Mouse (Mus musculus) NIH3T3 (cell line): Measurements from ENCODE around the gene Isg15.

ENCODE experiments used
- DNase-seq: peaks from one replicate; pipeline ENCODE4 v3.0.0-alpha.2; 2012; ENCODE audit warnings: low read depth

The Isg15 gene

DNA sequence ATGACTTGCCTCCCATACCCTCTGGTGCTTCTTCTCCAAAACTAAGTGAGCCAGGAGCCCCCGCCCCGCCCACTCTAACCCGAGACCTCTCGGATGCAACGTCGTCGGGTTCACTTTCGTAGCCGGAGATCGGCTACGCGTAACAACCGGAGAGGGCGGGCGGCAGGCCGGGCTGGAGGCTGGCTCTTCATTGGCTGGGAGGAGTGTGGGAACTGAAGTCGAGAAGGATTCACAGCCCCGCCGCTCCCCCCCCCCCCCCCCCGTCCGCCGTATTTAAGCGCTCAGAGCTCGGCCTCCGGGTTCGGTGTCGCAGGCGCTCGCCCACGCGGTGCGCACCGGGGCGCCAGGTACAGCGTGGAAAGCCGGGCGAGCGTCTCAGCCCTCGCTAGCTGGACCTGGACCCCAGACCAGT, 2.4 kb upstream of the Isg15 start, which contains the start of gene AW011738:
Gene AW011738 (plus strand): TSS at position 304 of the 412 bp plus-strand sequence.
- DNase-seq, result peak; percentile 73

DNA sequence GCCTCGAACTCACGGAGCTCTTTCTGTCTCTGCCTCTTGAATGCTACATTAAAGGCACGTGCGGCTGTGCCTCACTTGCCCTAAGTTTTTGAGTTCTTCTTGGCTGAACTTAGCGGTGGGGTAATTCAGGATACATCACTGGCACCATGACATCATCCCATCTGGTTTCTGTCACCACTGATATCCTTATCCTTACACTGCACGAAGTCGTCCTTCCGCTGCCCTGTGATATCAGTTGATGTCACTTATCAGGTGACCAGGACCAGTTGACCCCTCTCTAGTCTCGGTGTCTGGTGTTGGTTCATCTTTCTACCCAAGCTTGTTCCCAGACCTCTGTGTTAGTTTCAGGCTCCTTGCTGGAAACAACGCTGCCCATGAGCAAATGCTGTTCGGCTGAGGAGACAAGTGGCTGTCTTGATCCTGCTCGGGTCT, 1.9 kb upstream of the Isg15 start:
- no peak for DNase-seq

DNA sequence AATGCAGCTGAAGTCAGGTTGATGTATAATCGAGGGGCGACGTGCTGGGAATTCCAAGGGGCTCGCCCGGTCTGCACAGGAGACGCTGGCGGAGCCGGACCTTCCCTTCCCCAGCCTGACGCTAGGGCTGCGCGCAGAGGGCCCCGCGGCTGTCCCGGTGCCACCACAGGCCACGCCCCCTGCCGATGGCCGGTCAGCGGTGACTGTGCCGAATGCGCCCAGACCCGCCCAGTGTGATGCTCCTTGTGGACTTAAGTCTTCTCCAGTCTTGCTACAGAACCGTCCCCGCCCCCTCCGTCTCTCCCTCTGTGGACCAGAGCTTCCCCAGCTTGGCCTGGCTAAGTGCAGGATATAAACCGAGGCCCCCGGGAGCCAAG, 2.8 kb downstream of the Isg15 start:
- DNase-seq, result peak; percentile 85

DNA sequence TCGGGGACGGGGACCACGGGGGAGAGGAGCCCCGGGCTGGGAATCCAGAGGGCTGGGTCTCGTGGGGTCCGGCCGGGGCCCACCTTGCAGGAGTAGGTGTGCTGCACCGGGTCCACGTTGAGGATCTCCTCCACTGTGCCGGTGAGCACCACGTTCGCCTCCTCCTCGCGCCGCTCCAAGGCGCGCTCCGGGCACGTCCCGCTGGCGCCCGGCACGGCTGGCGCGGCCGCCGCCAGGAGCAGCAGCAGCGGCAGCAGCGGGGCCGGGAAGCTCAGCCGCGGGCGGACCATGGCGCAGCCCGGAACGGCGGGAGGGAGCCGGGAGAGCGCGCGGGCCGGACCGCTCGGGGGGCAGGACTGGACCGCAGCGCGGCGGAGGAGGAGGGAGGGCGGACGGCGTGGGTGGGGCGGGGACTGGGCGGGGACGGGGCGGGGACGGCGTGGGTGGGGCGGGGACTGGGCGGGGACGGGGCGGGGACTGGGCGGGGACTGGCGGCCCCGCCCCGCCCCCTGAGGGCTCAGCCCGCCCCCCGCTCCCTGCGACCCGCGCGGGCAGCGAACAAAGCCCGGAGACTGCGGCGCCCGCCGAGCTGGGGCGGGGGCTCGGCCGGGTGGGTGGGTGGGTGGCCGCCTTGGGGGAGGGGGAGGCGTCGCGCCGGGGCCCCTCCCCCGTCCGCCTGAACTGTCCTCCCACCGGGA, 3.3 kb downstream of the Isg15 start, which contains the start of gene Agrn:
Gene Agrn (minus strand): TSS at position 358 of the 698 bp plus-strand sequence.
- peak; percentile 80 for DNase-seq

DNA sequence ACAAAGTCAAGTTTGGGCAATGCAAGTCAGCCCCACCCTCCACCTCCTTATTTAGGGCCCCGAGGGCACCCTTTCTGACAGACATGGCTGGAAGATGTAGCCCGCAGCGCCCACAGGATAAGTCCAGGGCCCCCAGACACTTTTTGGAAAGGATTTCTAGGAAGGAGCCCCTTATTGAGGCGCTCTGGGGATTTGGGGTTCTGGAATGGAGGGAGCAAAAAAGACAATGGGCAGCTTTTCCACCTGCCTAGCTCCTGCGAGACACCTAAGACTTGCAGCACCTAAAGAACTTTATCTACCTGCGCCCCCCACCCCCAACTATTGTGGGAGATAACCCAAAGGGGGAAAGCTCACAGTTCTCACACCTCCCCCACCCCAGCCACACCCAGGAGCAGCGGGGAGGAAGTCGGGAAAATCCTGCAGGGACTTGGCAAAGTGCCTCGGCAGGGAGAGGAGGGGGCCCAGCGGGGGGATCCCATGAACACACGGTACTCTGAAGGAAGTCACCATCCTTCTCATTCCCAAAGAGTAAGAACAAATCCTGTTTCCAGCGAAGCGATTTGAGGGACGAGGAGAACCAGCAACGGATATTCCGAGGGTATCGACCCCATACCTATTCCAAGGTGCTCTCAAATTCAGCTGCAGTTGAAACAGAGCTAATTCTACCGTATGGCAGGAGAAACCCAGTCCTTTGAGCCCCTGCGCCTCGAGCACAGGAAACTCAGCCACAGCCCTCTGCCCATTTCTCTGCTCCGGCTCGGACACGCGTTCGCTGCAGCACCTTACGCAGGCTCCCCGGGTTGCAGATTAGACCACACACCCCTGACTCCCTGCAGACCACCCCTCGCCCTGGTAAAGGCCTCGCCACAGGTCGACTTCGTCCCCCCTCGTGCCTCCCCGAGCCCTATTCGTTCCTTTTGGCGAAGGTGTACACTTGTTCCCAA, 4.4 kb downstream of the Isg15 start:
- peak; percentile 50 for DNase-seq

DNA sequence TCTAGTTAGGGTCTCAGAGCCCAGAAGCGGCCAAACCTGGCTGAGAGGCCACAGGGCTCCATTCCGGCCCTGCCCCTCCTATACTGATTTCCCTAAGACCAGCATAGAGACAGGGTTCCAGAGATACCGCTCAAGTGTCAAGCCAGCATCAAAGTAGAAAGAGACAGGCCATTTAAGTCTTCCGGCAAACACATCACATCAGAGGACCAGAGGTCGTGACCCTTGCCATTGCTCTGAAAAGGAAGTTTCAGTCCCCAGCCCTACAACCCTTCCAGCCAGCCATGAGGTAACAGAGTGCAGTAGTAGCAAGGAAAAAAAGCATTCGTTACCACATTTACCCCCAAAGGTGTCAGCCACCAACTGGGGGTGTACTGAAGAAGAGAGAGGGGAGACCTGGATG, 6.3 kb downstream of the Isg15 start:
- DNase-seq, result no peak

DNA sequence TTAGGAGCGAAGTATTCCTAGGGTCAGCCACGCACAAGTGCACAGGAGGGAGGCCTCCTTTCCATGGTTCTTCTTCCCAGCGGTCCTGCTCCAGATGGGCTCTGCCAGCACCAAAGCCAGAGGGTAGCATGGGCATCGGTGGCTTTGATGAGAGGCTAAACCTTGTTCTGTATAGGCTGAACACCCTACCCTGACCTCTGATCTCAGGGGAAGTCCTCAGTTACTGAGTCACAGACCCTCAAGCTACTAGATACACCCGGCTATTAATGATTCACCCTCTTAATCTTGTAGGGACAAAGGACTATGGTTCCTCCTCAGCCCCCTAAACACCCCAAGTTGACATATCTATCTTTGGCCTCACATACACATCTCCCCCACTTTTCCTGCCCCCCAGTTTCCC, 6.7 kb downstream of the Isg15 start:
- no peak for DNase-seq

DNA sequence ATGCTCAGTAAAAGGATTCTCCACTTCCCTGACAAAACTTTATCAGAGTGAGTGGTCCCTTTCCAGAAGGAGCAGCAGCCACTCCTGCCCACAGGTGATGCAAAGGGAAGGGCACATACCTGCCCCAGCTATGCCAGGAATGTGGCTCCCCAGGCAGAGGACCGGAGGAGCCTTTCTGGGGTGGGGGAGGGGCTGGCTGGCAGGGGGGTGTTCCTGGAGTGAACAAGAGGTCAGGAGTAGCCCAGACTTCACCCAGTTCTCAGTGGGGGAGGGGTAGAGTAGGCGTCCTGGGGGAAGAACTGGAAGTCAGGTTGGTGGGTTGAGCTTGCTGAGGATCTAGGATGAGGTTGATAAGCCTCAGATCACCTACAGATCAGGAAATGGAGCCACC, 7.4 kb downstream of the Isg15 start:
- no peak for DNase-seq

DNA sequence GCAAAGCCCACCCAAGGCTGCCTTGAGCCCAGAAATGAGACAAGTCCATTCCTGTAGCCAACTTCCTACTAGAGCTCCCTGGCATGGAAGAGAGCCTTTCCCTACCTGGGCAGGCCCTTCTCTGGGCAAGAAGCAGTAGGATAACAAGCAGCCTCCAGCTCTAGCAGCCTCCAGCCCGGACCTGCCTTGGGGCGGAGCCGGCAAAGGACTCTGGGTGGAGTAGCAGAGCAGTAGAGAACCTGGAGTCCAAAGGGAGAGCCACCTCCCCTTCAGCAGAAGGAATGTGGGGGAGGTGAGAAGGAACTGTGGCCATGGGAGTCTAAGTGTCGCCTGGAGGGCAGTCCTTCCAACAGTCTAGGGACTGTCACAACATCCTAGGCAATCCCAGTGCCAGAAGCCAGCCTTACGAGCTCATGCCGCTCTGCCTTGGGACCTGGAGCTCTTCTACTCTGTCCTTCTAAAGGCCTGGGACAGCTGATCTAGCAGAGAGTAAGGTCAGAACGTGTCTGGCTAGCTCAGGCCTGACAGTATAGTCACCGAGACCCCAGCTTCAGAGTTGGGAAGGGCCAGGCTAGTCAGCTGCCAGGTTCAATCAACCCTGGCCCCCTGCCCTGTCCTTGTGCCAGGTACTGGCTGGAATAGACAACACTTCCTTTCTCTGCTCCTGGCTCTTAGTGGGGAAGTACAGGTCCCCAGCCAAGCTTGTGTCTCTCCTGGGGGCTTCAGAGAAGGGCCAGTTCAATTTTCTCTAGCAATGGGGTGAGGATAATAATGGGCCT, 8.0 kb downstream of the Isg15 start:
- DNase-seq, result no peak

DNA sequence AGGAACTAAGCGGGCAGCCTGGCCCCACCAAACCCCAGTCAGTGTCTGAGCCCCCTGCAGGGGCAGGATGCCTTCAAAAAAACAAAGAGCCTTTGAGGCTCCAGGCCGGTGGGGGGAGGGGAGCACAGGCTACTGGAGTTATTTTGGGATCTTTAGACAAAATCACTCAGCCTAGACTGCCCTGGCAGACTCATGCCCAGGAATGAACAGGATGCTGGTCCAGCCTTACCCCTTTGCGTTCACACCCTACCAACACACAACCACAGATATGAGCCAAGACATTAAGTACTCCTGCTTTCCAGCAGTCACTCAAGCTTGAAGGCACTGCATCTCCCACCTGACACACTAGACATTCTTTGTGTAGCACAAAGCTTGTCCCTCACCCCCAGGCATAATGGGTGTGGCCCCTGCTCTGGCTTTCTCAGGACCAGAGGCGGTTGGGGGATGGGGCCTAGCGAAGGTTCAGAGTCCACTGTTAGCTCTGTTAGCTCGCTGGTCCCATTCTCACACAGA, 11.8 kb downstream of the Isg15 start:
- DNase-seq, result peak; percentile 65

DNA sequence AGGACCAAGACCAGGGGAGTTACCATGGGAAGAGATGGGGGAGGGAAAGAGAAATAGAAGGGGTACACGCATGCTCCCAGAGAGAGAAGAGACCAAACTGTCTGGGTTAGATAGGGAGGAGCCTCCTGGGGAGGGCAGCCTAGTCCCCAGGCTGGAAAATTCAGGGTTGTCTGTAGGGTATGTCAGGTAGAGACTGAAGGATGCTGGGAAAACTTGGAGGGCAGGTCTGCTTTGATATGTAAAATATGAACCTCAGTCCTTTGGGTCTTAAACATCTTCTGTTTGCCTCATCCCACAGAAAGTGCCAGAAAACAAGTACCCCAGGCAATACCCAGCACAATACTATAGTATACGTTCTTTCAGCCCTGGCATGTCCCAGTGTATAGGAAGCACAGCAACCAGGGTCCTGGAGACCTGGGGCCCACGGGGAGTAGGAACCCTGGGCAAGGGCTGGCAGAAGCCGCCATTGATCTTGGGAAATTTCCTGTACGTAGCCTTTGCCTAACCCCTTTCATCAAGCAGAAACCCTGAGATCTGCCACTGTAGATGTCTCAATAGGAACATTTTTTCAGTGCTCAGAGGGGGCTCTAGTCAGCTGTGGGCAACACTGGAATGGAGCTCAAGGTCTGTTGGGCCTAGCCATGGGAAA, 12.3 kb downstream of the Isg15 start:
- DNase-seq, result no peak

DNA sequence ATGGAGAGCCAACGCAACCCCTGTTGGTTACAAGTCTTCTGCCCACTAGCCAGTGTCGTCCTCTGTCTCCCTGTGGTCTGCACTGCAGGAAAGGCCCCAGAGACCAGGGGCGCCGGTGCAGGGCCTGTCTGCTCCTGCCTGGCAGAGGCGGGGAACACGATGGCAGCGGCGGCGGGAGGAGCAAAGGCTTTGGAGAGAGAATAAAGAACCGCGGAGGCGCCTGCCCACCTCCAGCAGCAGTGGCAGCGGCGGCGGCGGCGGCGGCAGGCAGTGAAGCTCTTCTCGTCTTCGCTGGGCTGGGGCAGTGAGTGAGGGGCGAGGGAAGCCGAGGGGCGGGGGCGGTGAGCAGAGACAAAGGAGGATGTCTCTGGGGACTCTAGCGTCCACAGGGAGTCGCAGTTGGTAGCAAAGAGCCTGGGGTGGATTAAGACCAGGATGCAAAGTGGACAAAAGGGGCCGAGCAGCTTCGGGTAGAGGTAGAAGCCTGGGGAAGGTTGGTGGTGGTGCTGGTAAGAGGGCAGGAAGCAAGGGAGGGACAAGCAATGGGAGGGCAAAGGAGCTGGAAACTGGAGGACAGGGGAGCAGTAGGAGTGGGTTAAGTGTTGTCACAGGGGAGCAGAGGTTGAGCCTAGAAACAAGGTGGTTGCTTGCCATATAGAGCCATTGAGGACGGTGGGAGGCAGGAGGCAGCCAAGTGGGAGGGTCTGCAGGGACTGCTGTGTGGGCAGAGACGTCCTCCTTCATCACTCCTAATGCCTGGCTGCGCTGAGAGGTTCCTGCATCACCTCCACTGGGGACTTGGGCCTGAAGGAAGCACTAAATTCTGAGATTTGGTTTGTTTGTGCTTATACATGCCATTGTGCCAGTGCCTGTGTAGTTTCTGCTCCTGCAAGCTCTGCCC, 14.4 kb downstream of the Isg15 start:
- DNase-seq, result no peak

DNA sequence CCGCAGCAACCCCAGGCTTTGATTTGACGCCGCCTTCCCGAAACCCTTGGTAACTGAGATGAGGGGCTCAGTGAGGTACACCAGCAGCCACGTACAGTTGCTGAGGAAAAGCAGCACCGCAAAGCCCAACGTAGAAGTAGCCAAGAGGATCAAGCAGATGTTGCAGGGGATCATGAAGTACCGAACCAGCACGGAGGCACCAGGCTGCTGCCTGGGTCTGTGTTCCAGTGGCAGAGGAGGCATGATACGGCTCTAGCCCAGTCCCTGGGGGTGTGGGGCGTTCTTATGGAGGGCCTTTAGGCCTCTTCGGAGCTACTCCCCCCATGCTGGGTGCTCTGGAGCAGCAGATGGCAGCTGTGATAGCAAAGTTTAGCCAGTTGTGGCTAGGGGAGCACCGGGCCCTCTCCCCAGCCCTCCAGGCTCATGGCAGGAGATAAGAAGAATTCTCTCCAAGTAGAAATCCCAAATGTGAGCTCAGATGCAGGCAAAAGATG, 15.1 kb downstream of the Isg15 start:
- DNase-seq, result no peak

DNA sequence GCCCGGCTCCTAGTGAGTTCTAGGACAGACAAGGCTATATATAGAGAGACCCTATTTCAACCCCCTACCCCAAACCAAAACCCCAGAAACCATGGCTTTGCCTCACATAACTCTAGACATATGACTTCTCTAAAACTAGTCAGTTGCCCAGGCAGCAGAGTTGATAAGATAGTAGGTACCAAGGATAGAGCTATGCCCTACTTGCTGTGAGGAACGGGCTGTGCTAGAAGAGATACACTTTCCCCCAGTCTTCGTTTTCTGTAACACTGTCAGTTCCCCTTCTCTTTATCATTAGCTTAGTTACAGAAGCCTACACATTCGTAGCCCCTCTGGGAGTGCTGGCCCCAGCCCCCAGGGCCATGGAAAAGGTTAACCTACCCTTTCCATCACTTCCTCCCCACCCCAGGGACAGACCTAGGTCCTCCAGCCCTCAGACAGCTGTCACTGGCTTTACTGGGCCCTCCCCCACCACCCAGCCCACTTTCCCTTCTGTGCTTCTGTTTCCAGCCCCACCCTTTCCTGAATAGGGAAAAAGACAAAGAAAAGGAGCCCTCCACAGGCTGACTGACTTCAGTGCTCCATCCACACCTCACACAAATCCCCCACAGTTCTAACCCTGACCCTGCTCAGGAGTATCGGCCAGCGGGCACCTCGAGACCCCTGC, 16.2 kb downstream of the Isg15 start:
- DNase-seq, result no peak

DNA sequence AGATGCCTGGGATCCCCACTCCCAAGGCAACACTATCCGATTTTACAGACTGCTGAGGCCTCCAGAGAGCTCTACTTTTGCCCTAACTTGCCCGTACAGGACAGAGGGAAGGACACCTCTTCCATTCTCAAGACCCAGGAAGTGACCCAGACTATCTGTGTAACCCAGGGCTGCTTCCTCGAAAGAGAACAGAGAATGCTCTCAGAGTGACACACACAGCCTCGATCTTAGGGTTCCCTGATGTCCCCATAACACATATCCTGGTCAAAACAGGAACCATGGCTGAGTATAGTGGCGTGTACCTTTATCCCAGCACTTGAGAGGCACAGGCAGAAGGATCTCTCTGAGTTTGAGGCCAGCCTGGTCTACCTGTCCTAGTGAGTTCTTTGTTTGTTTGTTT, 16.9 kb downstream of the Isg15 start:
- DNase-seq, result no peak

DNA sequence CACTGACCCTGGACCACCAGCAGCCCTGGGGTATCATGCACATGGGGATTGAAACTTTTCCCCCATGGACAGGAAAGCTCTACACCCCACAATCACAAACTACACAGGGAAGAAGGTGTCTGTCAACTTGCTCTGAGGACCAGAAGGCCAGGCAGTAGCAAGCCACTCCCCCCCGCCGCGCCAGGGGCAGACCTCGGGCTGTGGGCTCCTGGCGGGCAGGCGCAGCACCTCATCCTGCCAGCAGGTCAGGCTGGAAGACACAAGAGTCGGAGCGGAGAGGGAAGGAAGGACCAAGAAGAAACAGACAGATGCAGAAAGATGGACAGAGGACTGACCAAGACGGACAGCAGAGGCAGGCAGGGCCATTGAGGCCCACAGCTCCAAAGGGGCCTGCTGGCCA, 23.0 kb downstream of the Isg15 start:
- no peak for DNase-seq

DNA sequence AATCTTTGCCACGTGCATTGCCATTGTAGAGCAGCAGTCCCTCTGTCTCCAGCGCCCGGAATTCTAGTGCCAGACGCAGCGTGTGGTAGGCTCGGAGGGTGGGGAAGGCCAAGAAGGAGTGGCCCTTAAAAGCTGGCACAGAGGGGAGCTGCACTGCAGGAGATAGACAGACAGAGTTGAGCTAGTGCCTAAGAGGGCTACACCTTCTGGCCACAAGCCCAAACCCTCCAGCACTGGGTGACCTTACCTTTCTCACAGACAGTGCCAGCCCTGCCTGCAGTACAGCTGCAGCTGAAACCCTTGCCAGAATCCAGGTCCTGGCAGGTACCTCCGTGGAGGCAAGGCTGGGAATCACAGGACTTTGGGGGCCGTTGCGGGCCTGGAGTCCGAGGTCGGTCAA, 28.8 kb downstream of the Isg15 start:
- no peak for DNase-seq

DNA sequence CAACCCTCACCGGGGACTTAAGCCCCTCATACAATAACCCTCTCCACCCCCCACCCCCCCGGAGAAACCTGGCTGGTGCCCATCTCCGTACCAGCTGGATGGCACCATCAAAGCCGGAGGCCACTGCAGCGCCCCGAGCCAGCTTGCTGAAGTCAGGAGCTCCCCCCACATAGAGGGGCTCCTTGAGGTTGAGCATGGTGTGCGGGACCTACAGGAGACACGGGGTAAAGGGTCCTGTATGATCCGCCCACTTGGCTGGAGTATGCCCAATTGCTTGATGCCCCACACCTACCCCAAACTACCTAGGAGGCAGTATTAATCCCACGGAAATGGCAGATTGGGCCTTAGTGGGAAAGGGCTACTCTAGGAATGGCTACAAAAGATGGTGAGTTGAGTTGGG, 31.5 kb downstream of the Isg15 start:
- DNase-seq, result no peak

DNA sequence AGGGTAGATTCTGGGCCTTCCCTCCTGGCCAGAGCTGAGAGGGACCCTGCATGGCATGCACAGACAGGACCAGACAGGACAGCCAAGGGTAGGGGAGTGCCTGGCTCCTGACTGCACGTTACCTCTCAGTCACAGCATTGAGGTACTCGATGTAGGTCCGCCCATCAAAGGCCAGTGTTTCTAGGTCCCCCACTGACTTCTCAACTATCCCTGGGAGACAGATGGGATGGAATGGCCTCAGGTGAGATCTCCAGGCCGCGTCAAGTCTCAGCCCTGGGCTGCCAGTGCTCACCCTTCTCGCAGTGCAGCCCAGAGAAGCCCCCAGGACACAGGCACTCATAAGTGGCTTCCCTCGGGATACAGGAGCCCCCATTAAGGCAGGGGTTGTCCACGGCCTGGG, 32.0 kb downstream of the Isg15 start:
- no peak for DNase-seq

DNA sequence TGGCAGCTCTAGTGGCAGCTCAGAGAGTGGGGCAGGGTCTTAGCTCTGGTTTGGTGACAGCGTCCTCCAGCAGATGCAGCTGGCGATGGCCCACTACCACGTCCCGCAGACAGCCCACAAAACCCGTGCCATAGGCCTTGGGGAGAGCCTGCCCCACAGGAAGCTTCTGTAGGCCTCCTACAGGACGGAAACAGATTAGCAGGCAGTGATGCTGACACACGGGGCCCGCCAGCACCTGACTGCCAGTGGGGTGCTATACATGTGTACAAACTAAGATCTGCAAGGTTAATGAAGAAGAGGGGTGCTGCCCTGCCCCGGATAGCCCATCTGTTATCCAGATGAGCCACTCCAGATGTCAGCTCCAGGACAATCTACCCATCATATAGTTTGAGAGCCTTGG, 34.1 kb downstream of the Isg15 start:
- no peak for DNase-seq
